Mouse (Mus musculus): ENCODE measurements at regions not wholly inside any gene's neighbourhood (a gene's known extent, or its start where the extent isn't known, plus 50 kb on each side); places are given as distances from the start of the nearest gene placed in this dataset.

GRCm38 (mm10) chr17:88383447-88383846, 57.1 kb upstream of the Foxn2 start:
- no peak overlapping the region for H3K27ac ChIP-seq
- ATAC-seq (no peak), DNase-seq (ENCODE audit: low spot score) (no peak)
- H3K27me3 ChIP-seq (ENCODE audit: insufficient read depth, low read length): no peaks in the 10 kb centered on the region
- H3K4me1 ChIP-seq (ENCODE audit: insufficient read depth, low read length): no peaks in the 10 kb centered on the region; the same call in 1 of the 2 replicates
- H3K4me2 ChIP-seq (ENCODE audit: low read depth, low read length): no peak overlapping the region
- H3K9ac ChIP-seq (replicated peaks; ENCODE audit: low read length): no peak overlapping the region
- no peaks in the 10 kb centered on the region for H3K9me3 ChIP-seq (ENCODE audit: low read length)
- 72% methylated on average over 4 of the region's 4 CpGs for WGBS
- no peaks in the 10 kb centered on the region for H3K36me3 ChIP-seq (ENCODE audit: insufficient read depth, low read length)
- H3K4me3 ChIP-seq (ENCODE audit: low read length): no peak overlapping the region
- no peak for TF ChIP-seq CTCF (IDR thresholded peaks at IDR 0.05; ENCODE audit: low read depth)

- Histone ChIP-seq H3K4me1 (ENCODE audit: insufficient read depth, low read length) (no peaks in the 10 kb centered on the region; the same call in 1 of the 2 replicates), H3K4me2 (ENCODE audit: low read depth, low read length) (no peak overlapping the region), H3K27me3 (ENCODE audit: insufficient read depth, low read length) (no peaks in the 10 kb centered on the region), H3K27ac (peak overlapping the region; percentile 49), H3K9ac (replicated peaks; ENCODE audit: low read length) (no peak overlapping the region), H3K4me3 (ENCODE audit: low read length) (no peak overlapping the region), H3K36me3 (ENCODE audit: insufficient read depth, low read length) (no peaks in the 10 kb centered on the region), H3K9me3 (ENCODE audit: low read length) (no peaks in the 10 kb centered on the region)
- 44% methylated on average over 15 of the region's 15 CpGs for WGBS
- DNase-seq (ENCODE audit: low spot score) (peak; percentile 81), ATAC-seq (peak; percentile 84)
- TF ChIP-seq CTCF (IDR thresholded peaks at IDR 0.05; ENCODE audit: low read depth): no peak
These were observed 52.0 kb upstream of the Foxn2 start for GRCm38 (mm10) chr17:88388441-88388951.

- WGBS: 71% methylated on average over 14 of the region's 14 CpGs
- ATAC-seq (no peak), DNase-seq (ENCODE audit: low spot score) (no peak)
These were observed 50.6 kb upstream of the Foxn2 start for GRCm38 (mm10) chr17:88389668-88390461.

More at GRCm38 (mm10) chr17:88389668-88390461, 50.6 kb upstream of the Foxn2 start:
- Histone ChIP-seq H3K27ac (no peak overlapping the region), H3K4me3 (ENCODE audit: low read length) (no peak overlapping the region), H3K36me3 (ENCODE audit: insufficient read depth, low read length) (no peaks in the 10 kb centered on the region), H3K9ac (replicated peaks; ENCODE audit: low read length) (no peak overlapping the region), H3K9me3 (ENCODE audit: low read length) (no peaks in the 10 kb centered on the region), H3K27me3 (ENCODE audit: insufficient read depth, low read length) (no peaks in the 10 kb centered on the region), H3K4me2 (ENCODE audit: low read depth, low read length) (no peak overlapping the region), H3K4me1 (ENCODE audit: insufficient read depth, low read length) (no peaks in the 10 kb centered on the region; the same call in 1 of the 2 replicates)
- no peak for TF ChIP-seq CTCF (IDR thresholded peaks at IDR 0.05; ENCODE audit: low read depth)
